Mouse (Mus musculus) heart, adult 2 months (tissue): Measurements from ENCODE around the gene Mt1.

ENCODE experiments used
- CTCF ChIP-seq: fragments of 200-600 bp; IDR thresholded peaks from 2 replicates; pipeline ENCODE4 v1.8.1; 2022; ENCODE audit warnings: antibody characterized with exemption, mild to moderate bottlenecking, moderate library complexity
- EP300 ChIP-seq: fragments of 200-500 bp; IDR thresholded peaks from 2 replicates; pipeline ENCODE4 v1.6.1; 2011; ENCODE audit warnings: low read depth, low read length, control low read depth; ENCODE audit not compliant: insufficient read depth
- POLR2A ChIP-seq: fragments of 200-500 bp; IDR thresholded peaks from 2 replicates; pipeline ENCODE4 v1.6.1; 2011; ENCODE audit warnings: mild to moderate bottlenecking, low read depth, low read length, control low read depth; ENCODE audit not compliant: insufficient read depth

GRCm38 (mm10) chr8:94148236-94148635 is 30.6 kb upstream of the Mt1 start:
- no peak for TF ChIP-seq CTCF
- no peak for TF ChIP-seq POLR2A
- no peak for TF ChIP-seq EP300
